Mouse (Mus musculus) ovary, postnatal 36 days (tissue): Measurements from ENCODE around the gene Myo3b.
A peak's percentile ranks its signal among the peaks of the same experiment; 100 is the strongest.
"Not testable (repeated sequence)": the region's sequence is repeated elsewhere in the genome, so short reads cannot be mapped to it uniquely, and the experiment has no call there.

Experiments used
- DNase-seq: peaks from one replicate; pipeline ENCODE4 v3.0.0; 2022; ENCODE audit warnings: low spot score, mixed read lengths

Myo3b gene

GRCm38 (mm10) chr2:70038752-70039151, at the start of gene Myo3b:
Gene Myo3b (plus strand): TSS chr2:70039126.
- no peak for DNase-seq

GRCm38 (mm10) chr2:69989224-69989623, 49.7 kb upstream of the Myo3b start:
- DNase-seq: no peak

- DNase-seq: no peak
Observed at GRCm38 (mm10) chr2:69990647-69991046, 48.3 kb upstream of the Myo3b start.

GRCm38 (mm10) chr2:69994082-69994736, 44.7 kb upstream of the Myo3b start:
- DNase-seq: not testable (repeated sequence)

- DNase-seq: no peak
Observed at GRCm38 (mm10) chr2:69994779-69995178, 44.1 kb upstream of the Myo3b start.

GRCm38 (mm10) chr2:69999097-69999770, 39.7 kb upstream of the Myo3b start:
- no peak for DNase-seq

- no peak for DNase-seq
Observed at GRCm38 (mm10) chr2:70000316-70000715, 38.6 kb upstream of the Myo3b start.

GRCm38 (mm10) chr2:70006492-70006891, 32.4 kb upstream of the Myo3b start:
- no peak for DNase-seq

GRCm38 (mm10) chr2:70012941-70013340, 26.0 kb upstream of the Myo3b start:
- DNase-seq: no peak

- DNase-seq: peak; percentile 15
Observed at GRCm38 (mm10) chr2:70018236-70018635, 20.7 kb upstream of the Myo3b start.

- DNase-seq: no peak
Observed at GRCm38 (mm10) chr2:70024454-70024853, 14.5 kb upstream of the Myo3b start.

- no peak for DNase-seq
Observed at GRCm38 (mm10) chr2:70025711-70026110, 13.2 kb upstream of the Myo3b start.

- no peak for DNase-seq
Observed at GRCm38 (mm10) chr2:70031472-70031871, 7.5 kb upstream of the Myo3b start.

GRCm38 (mm10) chr2:70034895-70035294, 4.0 kb upstream of the Myo3b start:
- no peak for DNase-seq

GRCm38 (mm10) chr2:70035358-70035757, 3.6 kb upstream of the Myo3b start:
- DNase-seq: no peak

GRCm38 (mm10) chr2:70037221-70037620, 1.7 kb upstream of the Myo3b start:
- no peak for DNase-seq

- no peak for DNase-seq
Observed at GRCm38 (mm10) chr2:70044466-70044865, 5.5 kb downstream of the Myo3b start.

- no peak for DNase-seq
Observed at GRCm38 (mm10) chr2:70047868-70048267, 8.9 kb downstream of the Myo3b start.

- no peak for DNase-seq
Observed at GRCm38 (mm10) chr2:70053803-70054202, 14.9 kb downstream of the Myo3b start.

GRCm38 (mm10) chr2:70058201-70058600, 19.3 kb downstream of the Myo3b start:
- no peak for DNase-seq

- no peak for DNase-seq
Observed at GRCm38 (mm10) chr2:70060359-70061345, 21.7 kb downstream of the Myo3b start.

- DNase-seq: no peak
Observed at GRCm38 (mm10) chr2:70065116-70065515, 26.2 kb downstream of the Myo3b start.
